Mouse (Mus musculus) adrenal gland (tissue): ENCODE results near the gene Trpv4.

Source experiments
- intact Hi-C: fragments of 180-260 bp; cut with DNase I; formaldehyde crosslinking; loops from one replicate; pipeline ENCODE4 v1.15.1; 2025

Trpv4 gene

DNA sequence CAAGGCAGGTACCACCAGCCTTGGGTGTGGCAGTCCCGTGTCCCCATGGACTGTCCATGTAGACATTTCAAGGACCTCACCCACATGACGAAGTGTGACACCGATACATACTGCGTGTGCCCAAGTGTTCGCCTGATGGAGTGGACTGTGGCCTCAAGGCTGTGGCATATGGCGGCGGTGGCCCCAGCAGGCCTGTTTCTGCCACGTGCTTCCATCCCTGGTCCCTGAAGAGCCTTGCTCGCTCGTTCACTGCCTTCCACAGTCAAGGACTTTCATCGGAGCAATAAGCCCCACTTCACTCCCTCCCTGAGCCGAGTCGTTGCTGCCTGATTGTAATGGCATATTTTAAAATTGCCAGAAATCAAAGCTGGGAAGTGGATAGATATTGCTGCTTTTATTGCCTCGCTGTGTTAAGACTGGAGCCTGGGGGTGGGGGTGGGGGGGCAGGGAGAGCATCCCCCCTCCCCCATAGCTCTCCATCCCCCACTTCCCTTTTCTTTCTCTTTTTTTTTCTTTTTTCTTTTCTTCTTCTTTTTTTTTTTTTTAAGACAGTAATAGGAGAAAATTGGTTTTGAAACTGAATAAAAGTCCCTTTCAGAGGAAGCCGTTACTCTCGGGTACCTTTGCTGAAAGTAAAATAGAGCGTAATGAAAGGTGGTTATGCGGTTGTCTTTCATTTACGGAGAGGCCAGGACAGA, 65.6 kb downstream of the Trpv4 start:
- intact Hi-C loops: no loop called here

GRCm38 (mm10) chr5:114591151-114591561, 67.1 kb downstream of the Trpv4 start:
- intact Hi-C loops: no loop called here

GRCm38 (mm10) chr5:114590043-114590913, 67.9 kb downstream of the Trpv4 start:
- intact Hi-C loops: no loop called here

GRCm38 (mm10) chr5:114589454-114589853, 68.8 kb downstream of the Trpv4 start:
- intact Hi-C loops: no loop called here

DNA sequence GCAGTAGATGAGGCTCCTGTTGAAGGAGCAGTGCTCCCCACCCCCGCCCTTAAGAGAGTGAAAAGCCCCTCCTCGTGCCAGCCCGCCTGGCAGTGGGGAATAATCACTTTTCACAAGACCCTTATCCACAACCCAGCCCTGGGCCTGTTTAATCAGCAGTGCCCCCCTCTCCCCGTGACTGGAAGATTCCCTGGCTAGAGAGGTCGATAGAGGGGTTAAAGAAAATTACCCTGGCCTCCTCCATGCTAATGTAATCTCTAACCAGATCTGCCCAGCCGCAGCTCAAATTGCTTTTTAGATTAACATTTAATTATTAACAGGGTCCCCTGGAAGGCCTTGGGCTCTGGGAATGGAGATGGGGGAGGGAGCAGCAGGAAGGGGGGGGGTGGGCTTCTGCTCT, 69.2 kb downstream of the Trpv4 start:
- intact Hi-C loops: no loop called here

DNA sequence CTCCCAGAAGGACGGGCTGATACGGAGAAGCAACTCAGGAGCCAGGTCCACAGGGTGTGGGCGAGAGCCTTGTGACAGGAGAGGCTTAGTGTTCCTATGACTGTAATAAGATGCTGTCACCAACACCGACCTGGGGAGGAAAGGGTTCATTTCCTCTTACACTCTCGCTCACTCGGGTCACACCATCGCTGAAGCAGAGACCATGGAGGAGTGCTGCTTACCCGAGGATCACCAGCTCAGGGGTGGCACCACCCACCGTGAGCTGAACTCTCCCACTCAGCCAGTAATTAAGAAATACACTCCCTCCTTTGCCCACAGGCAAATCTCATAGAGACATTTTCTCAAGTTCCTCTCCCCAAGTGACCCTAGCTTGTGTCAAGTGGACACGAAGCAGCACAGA, 69.8 kb downstream of the Trpv4 start:
- intact Hi-C loops: no loop called here

DNA sequence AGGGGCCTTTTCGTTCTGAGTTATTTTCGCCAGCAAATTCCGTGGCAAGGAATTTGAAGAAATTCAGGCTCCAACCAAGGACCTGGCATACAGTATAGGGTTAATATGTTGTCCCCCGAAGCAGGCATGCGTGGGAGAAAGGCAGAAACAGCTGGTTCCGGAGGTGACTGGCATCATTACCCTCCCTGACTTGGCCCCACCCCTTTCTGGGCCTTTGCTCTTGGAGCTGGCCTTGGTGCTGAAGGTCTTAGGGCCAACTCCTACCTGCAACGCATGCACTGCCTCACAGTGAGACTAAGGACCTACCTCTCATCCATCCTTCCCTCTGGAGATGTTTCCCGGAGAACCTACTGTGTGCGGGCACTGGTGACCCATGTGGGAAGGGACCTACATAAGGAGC, 70.3 kb downstream of the Trpv4 start:
- intact Hi-C loops: no loop called here

DNA sequence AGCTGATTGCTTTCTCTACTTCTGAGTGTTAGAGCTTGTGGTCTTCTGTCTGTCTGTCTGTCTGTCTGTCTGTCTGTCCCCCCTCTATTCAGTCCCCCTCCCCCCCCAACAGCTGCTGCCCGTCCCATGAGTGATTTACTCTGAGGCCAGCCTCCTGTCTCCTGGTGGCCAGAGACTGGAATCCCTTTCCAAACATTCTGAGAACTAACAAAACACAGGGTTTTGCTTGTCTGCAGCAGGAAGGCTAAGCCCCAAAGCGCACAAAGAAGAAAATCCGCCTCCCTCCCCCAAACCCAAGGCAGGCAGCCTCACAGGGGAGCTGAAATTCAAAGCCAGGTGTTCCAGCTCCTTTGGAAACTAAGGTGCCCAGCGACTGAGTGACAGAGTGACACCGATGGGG, 72.5 kb downstream of the Trpv4 start:
- intact Hi-C loops: no loop called here

DNA sequence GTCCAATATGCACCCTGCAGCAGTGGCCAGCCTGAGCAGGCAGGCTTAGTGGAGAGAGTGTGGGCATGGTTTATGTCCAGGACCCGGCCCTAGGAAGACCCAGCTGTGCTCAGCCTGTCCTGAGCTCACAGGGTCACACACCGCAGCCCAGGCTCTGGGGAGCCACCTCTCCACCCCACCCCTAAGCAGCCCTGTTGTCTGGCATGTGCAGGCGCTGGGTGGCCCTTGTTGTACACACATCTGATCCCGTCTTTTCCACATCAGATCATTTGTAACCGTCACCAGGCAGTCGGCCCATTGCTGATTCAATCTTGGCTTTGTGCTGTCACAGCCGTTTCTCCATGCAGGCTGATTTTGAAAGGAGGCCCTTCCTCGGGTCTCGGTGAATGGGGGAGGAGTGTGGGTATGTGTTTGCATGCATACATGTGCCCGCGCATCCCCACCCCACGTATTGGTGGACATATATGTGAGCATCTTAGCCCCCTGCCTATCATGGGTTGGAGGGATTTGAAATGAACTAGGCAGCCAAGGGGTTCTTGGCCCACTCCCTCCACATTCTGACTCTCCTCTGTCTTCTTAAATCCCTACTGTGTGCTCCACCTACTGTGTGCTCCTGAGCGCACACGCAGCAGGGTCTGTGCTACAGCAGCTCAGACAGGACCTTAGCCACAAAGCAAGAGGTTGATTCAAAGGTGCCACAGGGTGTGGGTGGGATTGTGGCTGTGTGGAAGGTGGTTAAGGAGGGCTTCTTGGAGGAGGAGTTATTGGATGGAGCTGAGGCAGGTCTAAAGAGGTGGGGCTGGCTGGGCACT, 73.7 kb downstream of the Trpv4 start:
- intact Hi-C loops: no loop called here

DNA sequence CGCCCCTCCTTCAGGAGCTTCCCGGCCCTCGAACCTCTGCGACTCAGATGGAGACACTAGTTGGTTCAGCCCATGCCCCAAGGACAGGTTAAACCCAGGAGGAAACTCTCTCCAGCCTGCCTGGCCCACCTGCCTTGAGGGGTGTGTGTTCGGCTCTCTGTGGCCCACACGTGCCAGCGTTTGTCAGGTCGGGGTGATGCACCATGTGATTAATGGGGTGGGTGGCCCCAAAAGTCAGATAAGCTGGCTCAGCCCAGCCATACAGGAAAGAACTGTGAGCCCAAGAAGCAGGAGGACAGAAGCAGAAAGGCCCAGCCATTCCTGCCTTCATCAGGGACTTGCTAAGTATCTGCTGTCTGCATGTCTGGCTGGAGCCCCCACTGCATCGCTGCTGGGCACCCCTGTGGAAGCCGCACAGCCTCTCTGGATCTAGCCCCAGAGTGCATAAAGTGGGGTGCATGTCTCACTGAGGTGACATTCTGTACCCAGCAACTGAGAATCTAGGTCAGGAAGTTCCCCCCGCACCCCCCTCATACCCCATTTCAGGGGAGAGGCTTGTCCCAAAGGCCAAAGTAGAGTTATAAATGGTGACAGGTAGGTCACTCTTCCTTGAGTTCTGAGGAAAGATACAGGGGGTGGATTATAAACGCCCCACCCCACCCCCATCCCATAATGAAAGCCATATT, 74.6 kb downstream of the Trpv4 start:
- intact Hi-C loops: no loop called here

- intact Hi-C loops: no loop called here
These were observed 75.2 kb downstream of the Trpv4 start for GRCm38 (mm10) chr5:114583046-114583445.

DNA sequence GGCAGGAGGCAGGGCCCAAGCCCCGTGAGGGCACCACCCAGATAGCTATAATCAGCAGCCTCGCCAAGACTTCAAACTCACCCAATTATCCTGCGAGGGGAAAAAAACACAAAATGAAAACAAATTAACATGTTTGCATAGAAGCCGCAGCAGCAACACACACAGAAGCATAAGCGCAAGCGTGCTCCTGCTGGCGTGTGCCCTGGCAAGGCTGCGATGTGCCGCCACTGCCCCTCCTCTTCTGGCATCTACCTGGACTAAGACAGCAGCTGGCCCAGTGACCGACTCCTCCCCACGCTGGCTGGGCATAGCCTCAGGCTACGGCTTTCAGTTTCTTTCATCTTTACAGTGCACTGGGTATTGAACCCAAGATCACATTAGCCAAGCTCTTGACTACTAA, 76.7 kb downstream of the Trpv4 start:
- intact Hi-C loops: no loop called here

DNA sequence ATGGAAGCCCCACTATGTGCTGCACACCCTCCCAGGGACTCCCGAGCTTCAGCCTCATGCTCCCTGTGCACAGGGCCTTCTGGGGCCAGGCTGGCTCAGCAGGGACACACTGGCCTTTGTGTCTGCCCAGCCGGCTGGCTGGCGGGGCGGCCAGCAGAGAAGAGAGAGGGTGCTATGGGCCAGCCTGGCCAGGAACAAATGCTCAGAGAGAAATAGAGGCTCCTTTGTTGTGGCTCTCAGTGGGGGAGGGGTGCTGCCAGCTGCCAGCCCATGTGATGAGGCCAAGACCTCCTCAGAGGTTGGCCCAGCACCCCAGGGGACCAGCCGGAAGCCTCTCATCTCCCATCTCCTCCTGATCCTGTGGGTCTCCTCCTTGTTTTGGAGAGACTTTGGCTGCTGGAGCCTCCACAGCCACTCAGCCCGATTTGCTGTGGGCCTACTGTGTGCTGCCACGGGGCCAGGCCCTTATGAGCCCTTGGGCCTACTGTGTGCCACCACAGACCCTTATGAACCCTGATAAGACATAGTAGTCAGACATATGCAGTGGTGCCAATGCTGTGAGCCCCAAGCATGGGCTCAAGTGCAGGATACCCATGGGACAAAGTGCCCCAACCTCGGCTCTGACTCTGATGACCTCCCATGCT, 78.4 kb downstream of the Trpv4 start:
- intact Hi-C loops: no loop called here

- intact Hi-C loops: no loop called here
These were observed 79.9 kb downstream of the Trpv4 start for GRCm38 (mm10) chr5:114578361-114578760.

- intact Hi-C loops: no loop called here
These were observed 82.1 kb downstream of the Trpv4 start for GRCm38 (mm10) chr5:114575986-114576605.

GRCm38 (mm10) chr5:114575530-114575929, 82.7 kb downstream of the Trpv4 start:
- intact Hi-C loops: no loop called here

DNA sequence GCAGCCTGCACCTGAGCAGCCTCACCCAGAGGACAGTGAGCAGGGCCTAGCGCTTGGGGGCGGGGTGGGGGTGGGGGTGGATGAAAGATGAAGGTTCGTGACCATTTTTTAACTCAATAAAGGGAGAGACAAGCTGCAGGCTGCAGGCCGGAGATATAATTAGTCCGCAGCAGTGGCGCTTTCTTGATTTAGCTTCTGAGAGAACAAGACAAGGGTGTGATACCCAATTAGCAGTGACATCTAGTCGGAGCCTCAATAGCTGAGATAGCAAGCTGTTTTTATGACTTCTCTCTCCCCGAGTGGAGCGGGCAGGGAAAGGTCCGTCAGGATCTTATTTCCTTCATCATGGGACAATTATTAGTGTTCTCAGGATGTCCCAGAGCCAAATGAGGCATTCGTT, 83.2 kb downstream of the Trpv4 start:
- intact Hi-C loops: no loop called here

GRCm38 (mm10) chr5:114573920-114574628, 84.1 kb downstream of the Trpv4 start:
- intact Hi-C loops: no loop called here

GRCm38 (mm10) chr5:114572997-114573396, 85.2 kb downstream of the Trpv4 start:
- intact Hi-C loops: no loop called here
